Mouse (Mus musculus): ENCODE data around the gene Gca. TPM values are rescaled to one million over a fixed set of nuclear protein-coding genes. Genes with fewer than 3 reads are reported as not detected.

Gene Gca
- polyA plus RNA-seq, 1 experiment from 2014 or later, result 9.0 TPM

DNA sequence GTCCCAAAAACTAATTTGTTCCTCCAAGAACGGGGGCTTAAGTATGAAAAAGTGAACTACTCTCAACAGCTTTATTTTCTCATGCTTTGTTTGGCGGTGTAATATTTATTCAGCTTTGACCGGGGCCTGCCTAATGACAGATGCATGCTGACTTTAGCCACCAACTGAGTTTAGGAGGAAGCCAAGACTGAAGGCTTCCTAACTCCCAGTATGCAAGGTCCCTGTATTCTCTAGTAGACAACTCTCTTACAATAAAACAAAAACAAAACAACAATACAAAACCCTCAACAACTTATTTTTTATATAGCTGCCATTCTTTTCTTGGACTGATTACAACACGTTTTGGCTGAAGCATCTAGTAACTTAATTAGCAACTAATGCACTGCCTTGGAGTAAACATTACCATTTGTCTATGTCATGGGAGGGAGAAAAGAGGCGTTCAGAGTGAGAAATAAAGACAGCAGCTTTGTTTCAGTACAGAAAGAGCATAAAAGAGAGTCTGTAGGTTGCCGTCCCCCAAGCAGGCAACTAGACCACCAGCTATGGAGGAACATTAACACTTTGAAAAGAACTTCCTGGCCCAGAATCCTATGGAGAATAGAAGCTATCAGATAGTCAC lies 17.3 kb upstream of the Gca start:
- DNase-seq (ENCODE audit: low spot score), result no peak
- Histone ChIP-seq H3K4me3 (peak overlapping the region; percentile 66), H3K4me1 (peaks cover 10% of the 10 kb centered on the region; the same call in 1 of the 2 replicates), H3K36me3 (no peaks in the 10 kb centered on the region), H3K9me3 (no peaks in the 10 kb centered on the region), H3K27me3 (ENCODE audit: insufficient read depth, poor library complexity, severe bottlenecking) (no peaks in the 10 kb centered on the region), H3K27ac (peak overlapping the region; percentile 87)
- 30% methylated on average over 6 of the region's 6 CpGs for WGBS

DNA sequence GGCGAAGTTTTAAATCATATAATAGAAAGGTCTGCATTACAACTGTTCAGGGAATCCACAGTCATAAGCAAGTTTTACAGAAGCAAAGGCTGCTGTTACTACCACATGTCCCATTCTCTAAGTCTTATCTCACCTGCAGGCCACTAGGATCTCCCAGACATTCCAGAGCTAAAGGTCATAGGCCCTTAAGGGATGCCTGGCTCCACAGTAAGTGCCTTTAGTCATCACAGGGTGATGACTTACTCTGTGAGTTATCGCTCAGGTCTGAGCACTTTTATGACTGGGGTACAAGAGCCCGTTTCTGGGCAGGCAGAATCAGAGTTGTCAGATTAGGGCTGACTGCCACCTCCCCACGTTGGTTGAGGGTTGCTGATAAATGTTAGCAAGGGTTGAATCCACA lies 12.2 kb upstream of the Gca start:
- Histone ChIP-seq H3K4me3 (no peak overlapping the region), H3K36me3 (no peaks in the 10 kb centered on the region), H3K9me3 (no peaks in the 10 kb centered on the region), H3K27ac (no peak overlapping the region), H3K27me3 (ENCODE audit: insufficient read depth, poor library complexity, severe bottlenecking) (no peaks in the 10 kb centered on the region), H3K4me1 (peaks cover 5% of the 10 kb centered on the region)
- 46% methylated on average over 4 of the region's 4 CpGs for WGBS
- no peak for DNase-seq (ENCODE audit: low spot score)

DNA sequence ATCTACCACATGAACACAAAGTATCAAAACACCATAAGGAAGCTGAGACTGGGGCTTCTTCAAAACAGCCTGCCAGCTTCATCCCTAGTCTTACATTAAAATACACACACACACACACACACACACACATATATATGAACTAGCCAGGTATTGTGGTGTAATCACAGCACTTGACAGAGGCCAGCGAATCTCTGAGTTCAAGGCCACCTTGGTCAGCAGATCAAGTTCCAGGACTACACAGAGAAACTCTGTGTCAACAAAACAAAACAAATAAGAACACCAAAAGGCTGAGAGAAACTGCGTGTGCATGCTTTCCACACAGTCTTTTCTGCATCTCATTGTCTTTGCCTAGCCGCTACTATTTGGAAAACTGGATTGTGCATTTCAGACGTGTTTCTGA lies 11.6 kb upstream of the Gca start:
- Histone ChIP-seq H3K4me3 (no peak overlapping the region), H3K27me3 (ENCODE audit: insufficient read depth, poor library complexity, severe bottlenecking) (no peaks in the 10 kb centered on the region), H3K4me1 (peaks cover 3% of the 10 kb centered on the region), H3K36me3 (no peaks in the 10 kb centered on the region), H3K27ac (no peak overlapping the region), H3K9me3 (no peaks in the 10 kb centered on the region)
- WGBS, result 80% methylated on average over 4 of the region's 4 CpGs
- no peak for DNase-seq (ENCODE audit: low spot score)

DNA sequence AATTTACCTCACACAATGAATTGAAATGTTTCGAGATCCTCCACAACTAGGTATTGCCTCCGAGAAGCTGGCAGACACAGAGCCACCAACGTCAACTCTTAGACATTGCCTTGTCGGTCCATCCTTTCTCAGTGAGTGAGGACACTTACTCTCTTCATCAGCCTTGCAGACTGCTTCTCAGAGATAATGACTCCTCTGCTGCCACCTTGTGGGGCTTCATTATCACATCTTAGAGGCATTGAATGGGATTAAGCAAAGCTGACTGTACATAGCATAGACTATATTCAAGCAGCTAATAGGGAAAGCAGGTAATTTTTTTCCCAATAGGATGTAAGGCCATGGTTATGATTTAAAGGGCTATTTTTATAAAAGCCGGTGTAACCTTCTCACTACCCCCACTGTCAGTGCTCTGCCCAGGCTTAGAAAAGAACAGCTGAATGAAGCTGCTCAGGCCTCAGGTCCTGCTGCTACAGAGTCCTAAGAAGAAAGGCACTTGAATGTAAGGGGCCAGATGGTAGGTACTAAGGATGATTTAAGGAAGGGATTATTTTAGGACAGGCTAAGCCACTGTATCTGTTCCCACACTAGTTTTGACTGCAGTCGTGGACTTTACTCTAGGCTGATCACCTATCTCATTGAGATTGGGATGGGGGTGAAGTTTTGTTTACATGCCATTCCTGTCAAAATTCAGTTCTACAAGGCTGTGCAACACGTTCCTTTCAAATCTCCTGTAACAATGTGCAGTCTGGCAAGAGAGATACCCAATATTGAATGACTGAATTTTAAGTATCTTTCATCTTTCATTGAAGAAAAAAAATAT lies 9.4 kb upstream of the Gca start:
- no peak overlapping the region for H3K4me3 ChIP-seq
- no peak overlapping the region for H3K27ac ChIP-seq
- DNase-seq (ENCODE audit: low spot score), result no peak
- no peaks in the 10 kb centered on the region for H3K27me3 ChIP-seq (ENCODE audit: insufficient read depth, poor library complexity, severe bottlenecking)
- 37% methylated on average over 7 of the region's 7 CpGs for WGBS
- no peaks in the 10 kb centered on the region for H3K9me3 ChIP-seq
- peaks cover 3% of the 10 kb centered on the region for H3K4me1 ChIP-seq
- H3K36me3 ChIP-seq, result no peaks in the 10 kb centered on the region

DNA sequence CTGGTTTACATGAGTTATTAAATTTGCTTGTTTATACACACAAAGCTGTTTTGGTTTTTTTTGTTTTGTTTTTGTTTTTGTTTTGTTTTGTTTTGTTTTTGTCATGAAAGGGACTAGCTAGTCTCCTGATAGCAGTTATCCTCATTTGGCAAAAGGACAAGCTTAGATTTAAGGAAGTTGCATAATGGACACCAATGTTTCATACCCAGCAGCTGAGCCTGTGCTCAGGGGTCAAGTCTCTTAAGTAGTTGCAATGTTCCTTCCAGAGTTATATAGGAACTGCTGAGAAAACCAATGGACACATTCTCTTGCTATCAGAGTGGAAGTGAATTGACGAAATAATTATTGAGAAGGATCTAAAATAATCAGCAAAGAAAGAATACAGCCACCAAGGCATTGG lies 8.0 kb upstream of the Gca start:
- H3K27me3 ChIP-seq (ENCODE audit: insufficient read depth, poor library complexity, severe bottlenecking), result no peaks in the 10 kb centered on the region
- no peak overlapping the region for H3K27ac ChIP-seq
- H3K36me3 ChIP-seq, result no peaks in the 10 kb centered on the region
- no peaks in the 10 kb centered on the region for H3K9me3 ChIP-seq
- H3K4me3 ChIP-seq, result no peak overlapping the region
- 62% methylated on average over 1 of the region's 1 CpGs for whole genome bisulfite sequencing
- DNase-seq (ENCODE audit: low spot score), result no peak
- peaks cover 3% of the 10 kb centered on the region for H3K4me1 ChIP-seq

DNA sequence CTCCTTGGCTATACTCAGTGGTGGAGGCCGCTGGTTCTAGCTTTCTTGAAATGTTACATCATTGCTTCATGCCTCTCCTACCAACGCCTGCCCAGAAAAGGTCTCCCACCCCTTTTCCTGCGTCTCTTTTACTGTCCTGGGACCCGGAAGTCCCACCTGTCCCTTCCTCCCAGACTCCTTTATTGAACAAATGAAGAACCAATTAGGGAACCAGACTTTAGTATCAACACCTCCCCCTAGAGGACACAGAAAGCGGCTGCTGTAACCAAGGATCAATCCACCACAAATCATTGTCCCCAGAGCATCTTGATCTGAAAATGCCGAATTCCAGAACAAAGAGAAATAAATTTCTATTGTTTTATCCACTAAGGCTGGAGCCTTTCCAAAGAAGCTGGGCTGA lies 3.5 kb upstream of the Gca start:
- H3K27me3 ChIP-seq (ENCODE audit: insufficient read depth, poor library complexity, severe bottlenecking), result no peaks in the 10 kb centered on the region
- peaks cover 5% of the 10 kb centered on the region; the same call in 1 of the 2 replicates for H3K4me1 ChIP-seq
- no peaks in the 10 kb centered on the region for H3K9me3 ChIP-seq
- WGBS, result 54% methylated on average over 6 of the region's 6 CpGs
- no peak overlapping the region for H3K4me3 ChIP-seq
- no peaks in the 10 kb centered on the region for H3K36me3 ChIP-seq
- no peak overlapping the region for H3K27ac ChIP-seq
- no peak for DNase-seq (ENCODE audit: low spot score)

DNA sequence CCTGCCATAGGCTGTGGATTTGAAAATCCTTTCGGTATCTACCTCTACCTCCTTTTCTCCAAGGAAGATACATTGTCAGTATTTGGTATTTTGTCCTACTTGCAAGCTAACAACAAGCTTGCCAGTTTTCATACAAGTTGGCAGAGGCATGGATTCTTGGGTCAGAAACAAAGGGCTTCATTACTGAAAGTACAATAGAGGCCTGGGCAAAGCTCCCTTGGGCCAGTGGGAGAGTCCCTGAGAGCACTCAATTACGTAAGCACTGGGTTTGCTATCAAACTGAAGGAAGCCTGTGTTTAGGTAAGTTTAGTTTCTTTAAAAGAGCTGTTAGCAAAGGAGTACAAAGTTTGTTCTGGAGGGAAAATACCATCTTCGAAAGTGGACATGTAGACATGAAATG lies 1.5 kb upstream of the Gca start:
- H3K4me1 ChIP-seq, result 0 out of 2 replicates have a peak, but pooled peaks cover 2% of the 10 kb centered on the region
- WGBS, result 79% methylated on average over 3 of the region's 3 CpGs

DNA sequence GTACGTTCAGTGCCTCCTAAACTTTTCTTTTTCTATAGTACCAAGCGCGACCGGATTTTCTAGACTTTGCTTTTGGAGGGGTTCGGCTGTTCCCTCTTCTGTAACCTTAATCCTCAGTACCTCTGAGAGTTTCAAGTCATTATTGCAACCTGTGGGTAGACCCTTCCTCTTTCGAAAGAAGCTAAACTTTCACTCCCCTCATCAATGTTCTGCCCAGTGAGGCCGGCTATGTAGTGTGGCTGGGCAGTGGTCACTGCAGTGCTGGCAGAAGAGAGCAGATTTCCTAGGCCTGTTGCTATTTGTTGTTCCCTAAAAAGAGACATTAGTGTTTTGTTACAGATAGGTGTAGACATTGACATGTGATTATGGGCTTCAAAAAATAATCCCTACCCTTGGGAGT lies 754 bp downstream of the Gca start:
- no peak for DNase-seq (ENCODE audit: low spot score)
- H3K27ac ChIP-seq, result no peak overlapping the region
- 62% methylated on average over 7 of the region's 7 CpGs for WGBS
- no peaks in the 10 kb centered on the region for H3K27me3 ChIP-seq (ENCODE audit: insufficient read depth, poor library complexity, severe bottlenecking)
- no peaks in the 10 kb centered on the region for H3K9me3 ChIP-seq
- 0 out of 2 replicates have a peak, but pooled peaks cover 2% of the 10 kb centered on the region for H3K4me1 ChIP-seq
- peak overlapping the region; percentile 76 for H3K4me3 ChIP-seq
- H3K36me3 ChIP-seq, result no peaks in the 10 kb centered on the region

More for the DNA sequence above, 1.5 kb upstream of the Gca start:
- no peak for DNase-seq (ENCODE audit: low spot score)
- no peaks in the 10 kb centered on the region for H3K36me3 ChIP-seq
- H3K9me3 ChIP-seq, result no peaks in the 10 kb centered on the region
- H3K4me3 ChIP-seq, result no peak overlapping the region
- no peaks in the 10 kb centered on the region for H3K27me3 ChIP-seq (ENCODE audit: insufficient read depth, poor library complexity, severe bottlenecking)
- no peak overlapping the region for H3K27ac ChIP-seq

DNA sequence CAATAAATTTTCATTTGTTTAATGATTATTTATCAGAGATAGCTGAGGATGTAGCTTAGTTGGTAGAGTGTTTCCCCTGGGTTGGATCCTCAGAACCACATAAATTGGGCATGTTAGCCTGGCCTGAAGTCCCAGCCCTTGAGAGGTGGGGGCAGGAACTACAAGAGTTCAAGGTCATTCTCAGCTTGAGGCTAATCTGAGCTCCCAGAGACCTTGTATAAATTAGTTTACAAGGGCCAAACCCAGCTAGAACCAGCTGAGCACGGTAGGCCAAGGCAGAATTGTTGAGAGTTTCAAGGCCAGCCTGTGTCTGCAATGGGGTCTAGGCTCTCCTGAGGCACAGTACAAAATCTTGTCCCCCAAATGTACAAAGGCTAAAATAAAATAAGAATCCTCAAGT lies 1.5 kb downstream of the Gca start:
- H3K27ac ChIP-seq, result no peak overlapping the region
- no peaks in the 10 kb centered on the region for H3K36me3 ChIP-seq
- H3K27me3 ChIP-seq (ENCODE audit: insufficient read depth, poor library complexity, severe bottlenecking), result no peaks in the 10 kb centered on the region
- H3K9me3 ChIP-seq, result no peaks in the 10 kb centered on the region
- no peak overlapping the region for H3K4me3 ChIP-seq
- 0 out of 2 replicates have a peak, but pooled peaks cover 2% of the 10 kb centered on the region for H3K4me1 ChIP-seq
- 54% methylated on average over 1 of the region's 1 CpGs for WGBS
- no peak for DNase-seq (ENCODE audit: low spot score)

DNA sequence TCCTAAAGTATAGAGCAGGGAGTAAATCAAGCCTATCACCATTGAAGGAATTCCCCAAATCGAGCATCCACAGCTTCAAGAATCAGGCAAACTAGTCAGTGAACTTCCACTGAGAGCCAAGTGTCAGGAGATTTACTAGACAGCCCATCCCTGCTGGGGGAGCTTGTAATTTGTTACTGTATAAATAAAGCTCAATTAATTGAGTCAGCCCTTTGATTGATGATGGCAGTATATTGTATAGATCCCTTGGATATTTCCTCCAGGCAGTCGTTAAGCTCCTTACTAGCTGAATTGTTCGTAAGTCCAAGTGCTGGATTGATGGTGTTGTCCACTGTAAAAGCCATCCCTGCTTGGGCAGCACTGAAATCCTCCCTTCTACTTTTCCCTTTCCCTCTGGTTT lies 5.8 kb downstream of the Gca start:
- no peaks in the 10 kb centered on the region for H3K27me3 ChIP-seq (ENCODE audit: insufficient read depth, poor library complexity, severe bottlenecking)
- H3K9me3 ChIP-seq, result no peaks in the 10 kb centered on the region
- H3K4me3 ChIP-seq, result no peak overlapping the region
- H3K27ac ChIP-seq, result no peak overlapping the region
- 79% methylated on average over 3 of the region's 3 CpGs for WGBS
- H3K36me3 ChIP-seq, result no peaks in the 10 kb centered on the region
- no peaks in the 10 kb centered on the region for H3K4me1 ChIP-seq
- DNase-seq (ENCODE audit: low spot score), result no peak

DNA sequence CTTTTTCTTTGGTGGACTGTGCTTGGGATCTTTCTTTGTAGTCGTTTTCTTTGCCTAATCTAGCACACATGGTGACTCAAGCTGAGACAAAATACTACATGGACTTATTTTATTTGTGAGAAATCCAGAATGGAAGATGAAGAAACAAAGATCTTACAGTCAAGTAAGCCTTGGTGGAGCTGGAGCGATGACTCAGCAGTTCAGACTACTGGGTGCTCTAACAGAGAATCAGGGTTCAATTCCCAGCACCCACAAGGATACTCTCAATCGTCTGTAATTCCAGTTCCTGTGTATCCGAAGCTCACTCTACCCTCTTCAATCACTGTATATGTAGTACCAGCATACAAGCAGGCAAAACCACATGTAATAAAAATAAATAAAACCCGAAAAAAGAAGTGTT lies 6.2 kb downstream of the Gca start:
- Histone ChIP-seq H3K36me3 (no peaks in the 10 kb centered on the region), H3K4me3 (no peak overlapping the region), H3K27me3 (ENCODE audit: insufficient read depth, poor library complexity, severe bottlenecking) (no peaks in the 10 kb centered on the region), H3K9me3 (no peaks in the 10 kb centered on the region), H3K4me1 (no peaks in the 10 kb centered on the region), H3K27ac (no peak overlapping the region)
- WGBS, result 77% methylated on average over 5 of the region's 5 CpGs
- DNase-seq (ENCODE audit: low spot score), result no peak

DNA sequence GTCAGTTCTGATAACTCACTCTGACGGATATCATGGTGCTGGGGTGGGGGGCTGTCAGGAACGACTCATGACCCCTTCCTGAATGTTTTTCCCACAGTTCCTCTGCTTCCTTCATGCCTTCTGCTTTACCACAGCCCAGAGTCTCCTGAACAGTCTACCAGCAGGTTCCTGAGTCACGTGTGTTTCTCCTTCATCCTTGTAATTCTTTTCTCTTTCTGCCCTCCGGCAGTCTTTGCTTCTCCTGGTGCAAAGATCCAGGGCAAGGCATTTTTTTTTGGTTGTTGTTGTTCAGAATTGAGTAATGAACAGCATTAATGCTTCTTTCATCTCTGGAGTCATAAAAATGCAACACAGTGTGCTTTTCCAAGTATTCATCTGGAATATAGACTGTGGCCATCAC lies 6.7 kb downstream of the Gca start:
- WGBS, result 77% methylated on average over 4 of the region's 4 CpGs
- Histone ChIP-seq H3K36me3 (no peaks in the 10 kb centered on the region), H3K4me3 (no peak overlapping the region), H3K27ac (no peak overlapping the region), H3K4me1 (no peaks in the 10 kb centered on the region), H3K27me3 (ENCODE audit: insufficient read depth, poor library complexity, severe bottlenecking) (no peaks in the 10 kb centered on the region), H3K9me3 (no peaks in the 10 kb centered on the region)
- no peak for DNase-seq (ENCODE audit: low spot score)

DNA sequence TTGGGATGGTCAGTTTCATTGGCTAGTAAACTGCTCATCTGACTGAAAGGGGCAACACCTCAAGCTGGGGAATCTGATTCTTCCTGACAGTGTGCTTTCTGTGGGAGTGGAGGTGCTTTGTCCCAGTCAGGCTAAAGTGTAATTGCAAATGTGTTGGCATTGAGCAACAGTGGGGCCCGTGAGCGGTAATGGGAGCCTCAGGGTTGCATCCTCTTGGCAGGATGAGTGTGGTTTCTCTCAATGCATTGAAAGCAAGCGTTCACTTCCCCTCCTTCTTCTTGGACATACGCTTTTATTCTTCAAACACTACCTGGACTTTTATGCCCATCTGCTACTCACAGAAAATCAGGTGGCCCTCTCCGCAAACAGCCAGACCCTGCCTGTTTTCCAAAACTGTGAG lies 8.7 kb downstream of the Gca start:
- Histone ChIP-seq H3K36me3 (no peaks in the 10 kb centered on the region), H3K4me1 (no peaks in the 10 kb centered on the region), H3K27ac (no peak overlapping the region), H3K27me3 (ENCODE audit: insufficient read depth, poor library complexity, severe bottlenecking) (no peaks in the 10 kb centered on the region), H3K9me3 (no peaks in the 10 kb centered on the region), H3K4me3 (no peak overlapping the region)
- DNase-seq (ENCODE audit: low spot score), result no peak
- WGBS, result 91% methylated on average over 5 of the region's 5 CpGs
